Mouse (Mus musculus) monocyte, adult 5-6 weeks (primary cell): ENCODE results near the gene Itga7. TPM values are rescaled to one million over a fixed set of nuclear protein-coding genes. Genes with fewer than 3 reads are reported as not detected.

Experiments
- ATAC-seq: fragments of 153-309, 156-312 bp; replicated peaks from 2 replicates; pipeline ENCODE4 v1.8.0; 2017; ENCODE audit warnings: mild to moderate bottlenecking; ENCODE audit not compliant: low TSS enrichment, insufficient number of reproducible peaks, severe bottlenecking, poor library complexity, low FRiP score
- total RNA-seq: library from RNA; stranded (forward); fragments of 200-1000, 200-491, 200-594 nt; gene quantifications from 3 replicates; pipeline ENCODE4 v1.2.3, GENCODE M21; 2017

Gene Itga7
- 0.19 to 0.53 TPM in 2 of 3 replicates, not detected in the other for total RNA-seq

DNA sequence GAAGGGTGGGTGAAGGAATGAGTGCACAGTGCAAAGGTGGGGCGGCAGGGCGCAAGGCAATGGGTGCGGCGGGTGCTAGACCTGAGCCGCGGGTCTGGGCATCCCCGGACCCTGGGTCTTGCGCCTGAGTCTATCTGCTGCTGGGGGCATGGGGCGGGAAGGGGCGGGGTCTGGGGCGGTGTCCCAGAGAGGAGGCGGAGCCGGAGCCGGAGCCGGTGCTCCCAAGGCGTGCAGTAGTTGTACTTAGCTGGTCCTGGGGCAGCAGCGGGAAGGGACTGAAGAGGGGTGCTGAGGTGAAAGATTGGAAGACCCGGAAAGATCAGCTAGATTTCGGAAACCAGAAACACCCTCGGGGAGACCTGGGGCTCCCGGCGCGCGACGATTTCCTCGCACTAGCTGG is at the start of gene Itga7:
TSS of gene Itga7 (plus strand) at position 245 of the 400 bp plus-strand sequence.
- no peak for ATAC-seq

DNA sequence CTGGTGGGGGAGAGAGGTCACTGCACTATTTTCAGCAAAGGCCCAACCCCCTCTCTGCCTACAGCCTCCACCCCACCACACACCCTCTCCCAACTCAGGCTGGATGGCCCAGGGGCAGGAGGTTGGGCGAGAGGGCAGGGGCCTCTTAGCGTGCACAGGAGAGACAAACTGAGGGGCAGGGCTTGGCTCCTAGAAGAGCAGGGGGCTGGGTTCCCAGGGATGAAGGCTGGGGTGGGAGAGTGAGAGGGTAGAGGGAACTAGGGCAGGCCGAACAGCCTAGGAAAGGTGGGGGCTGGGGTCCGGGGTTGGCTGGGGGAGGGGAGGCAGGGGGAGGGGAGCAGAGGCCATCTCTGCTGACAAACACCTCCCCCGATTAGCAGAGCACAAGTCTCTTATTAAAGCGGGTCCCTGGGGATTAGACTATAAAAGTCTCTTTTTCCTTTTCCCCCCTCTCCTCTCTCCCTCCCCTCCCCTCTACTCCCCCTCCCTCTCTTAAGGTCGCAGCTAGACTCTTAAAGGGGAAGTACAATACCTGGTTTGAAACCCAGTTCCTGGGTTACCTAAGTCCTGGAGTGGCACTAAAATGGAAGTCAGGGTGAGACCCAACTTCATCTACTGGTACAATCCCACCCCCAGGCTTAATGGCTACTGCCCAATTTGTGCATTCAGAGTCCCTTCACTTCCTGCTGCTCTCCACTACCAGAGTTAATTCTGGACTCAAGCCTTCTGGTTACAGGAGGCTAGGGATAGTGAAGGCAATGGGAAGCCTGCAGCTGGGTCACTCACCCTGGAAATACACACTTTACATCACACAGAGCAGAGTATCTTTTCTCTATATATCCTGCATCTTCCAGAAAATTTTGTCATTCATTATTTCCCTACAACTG is 44.4 kb upstream of the Itga7 start:
- no peak for ATAC-seq

DNA sequence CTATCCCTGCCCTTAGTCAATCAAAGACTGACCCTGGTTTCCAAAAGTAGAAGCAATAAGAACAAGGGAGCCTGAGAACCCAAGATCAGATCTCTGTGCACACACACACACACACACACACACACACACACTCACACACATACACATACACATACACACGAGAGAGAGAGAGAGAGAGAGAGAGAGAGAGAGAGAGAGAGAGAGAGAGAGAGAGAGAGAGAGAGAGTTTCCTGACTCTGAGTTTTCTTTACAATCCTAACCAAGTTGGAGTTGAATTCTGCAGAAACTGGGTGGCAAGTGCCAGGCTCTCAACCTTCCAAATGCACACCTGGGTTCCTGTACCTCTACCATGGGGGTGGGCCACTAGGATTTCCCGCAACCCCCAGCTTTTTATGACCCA is 43.8 kb upstream of the Itga7 start:
- no peak for ATAC-seq

DNA sequence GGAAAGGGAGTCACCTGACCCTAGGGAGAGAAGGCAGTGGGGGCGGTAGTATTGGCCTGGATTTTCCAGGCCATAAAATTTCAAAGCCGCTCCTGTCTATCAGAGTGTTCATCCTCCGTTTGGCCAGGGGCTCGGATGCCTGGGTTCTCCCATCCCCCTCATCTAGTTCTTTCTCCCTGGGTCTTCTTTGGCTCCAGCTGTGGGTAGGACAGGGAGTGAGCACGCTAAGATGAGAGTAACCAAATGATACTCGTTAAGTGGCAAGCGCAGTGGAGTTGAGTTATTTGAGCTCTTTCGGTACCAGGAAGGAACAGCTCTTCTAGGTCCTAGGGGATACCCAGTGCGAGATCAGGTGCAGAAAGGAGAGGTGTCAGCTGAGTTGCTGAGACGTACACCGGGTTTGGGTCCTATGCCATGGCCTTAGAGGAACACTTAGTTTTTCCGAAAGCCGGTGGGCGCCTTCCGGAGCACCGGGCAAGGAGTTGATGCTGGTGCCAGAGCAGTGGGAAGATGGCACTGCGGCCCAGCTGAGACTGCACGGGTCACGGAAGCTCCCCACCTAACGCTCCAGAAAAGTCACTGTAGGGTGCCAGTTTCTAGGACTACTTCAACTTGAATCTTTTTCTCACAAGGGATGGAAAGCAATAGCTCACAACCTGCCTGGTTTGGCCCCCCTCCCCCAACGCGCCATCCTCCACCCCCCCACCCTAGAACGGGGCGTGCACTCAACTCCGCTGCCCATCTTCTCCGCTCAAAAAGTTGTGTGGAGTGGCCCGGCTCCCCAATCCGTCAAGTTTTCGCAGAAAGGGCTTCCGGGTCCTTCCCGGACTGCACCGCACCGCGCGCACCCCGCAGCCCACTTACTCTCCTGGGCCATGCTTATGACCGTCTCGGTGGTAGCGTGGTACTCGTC is 43.0 kb upstream of the Itga7 start:
- ATAC-seq, result no peak

DNA sequence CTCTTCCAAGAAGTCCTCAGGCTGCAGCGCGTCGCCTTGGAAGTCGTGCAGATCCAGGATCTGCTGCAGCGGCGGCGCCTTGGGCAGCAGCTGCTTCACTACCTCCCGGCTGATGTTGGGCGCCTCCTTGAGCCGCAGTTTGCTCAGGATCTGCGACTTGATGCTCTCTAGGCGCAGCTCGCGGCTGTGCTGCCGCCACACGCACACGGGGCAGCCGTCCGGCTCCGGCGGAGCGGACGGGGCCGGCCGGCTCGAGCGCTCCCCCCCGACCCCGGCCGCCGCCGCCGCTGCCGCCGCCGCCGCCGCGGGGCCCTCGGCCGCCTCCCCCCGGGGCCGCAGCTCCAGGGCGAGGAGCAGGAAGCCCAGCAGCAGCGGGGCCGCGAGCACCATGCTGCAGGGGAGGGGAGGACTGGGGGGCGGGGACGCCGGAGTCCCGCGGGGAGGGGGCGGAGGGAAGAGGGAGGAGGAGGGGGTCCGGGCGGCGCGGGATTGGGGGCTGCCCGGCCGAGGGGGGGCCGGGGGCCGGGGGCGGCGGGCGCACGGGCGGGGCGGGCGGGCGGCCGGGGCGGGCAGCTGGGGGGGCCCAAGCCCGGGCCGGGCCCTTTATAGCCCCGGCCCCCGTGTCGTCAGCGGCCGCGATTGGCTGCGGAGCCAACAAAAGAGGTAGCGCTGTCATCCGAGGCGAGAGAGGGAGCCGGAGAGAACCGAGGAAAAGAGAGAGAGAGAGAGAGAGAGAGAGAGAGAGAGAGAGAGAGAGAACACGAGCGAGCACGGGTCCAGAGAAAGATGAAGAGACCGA is 42.1 kb upstream of the Itga7 start, which contains the start of gene Gdf11:
TSS of gene Gdf11 (minus strand) at position 423 of the 799 bp plus-strand sequence.
- no peak for ATAC-seq

DNA sequence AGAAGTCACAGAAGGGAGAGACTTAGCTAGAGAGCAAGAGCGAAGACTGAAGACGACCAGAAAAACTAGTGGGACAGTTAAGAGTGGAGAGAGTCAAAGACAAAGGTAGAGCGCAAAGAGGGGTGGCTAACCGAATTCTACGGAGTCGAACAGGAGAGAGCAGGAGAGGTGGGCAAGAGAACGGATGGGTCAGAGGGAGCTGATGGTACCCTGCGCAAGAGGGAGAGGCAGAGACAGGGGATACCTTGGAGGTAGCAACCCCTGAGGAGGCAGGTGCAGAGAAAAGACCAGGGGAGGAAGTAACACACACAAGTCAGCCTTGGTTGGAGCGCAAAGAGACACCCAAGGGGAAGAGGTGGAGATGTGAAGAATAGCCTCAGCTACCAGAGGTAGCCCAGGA is 41.4 kb upstream of the Itga7 start:
- ATAC-seq, result no peak

DNA sequence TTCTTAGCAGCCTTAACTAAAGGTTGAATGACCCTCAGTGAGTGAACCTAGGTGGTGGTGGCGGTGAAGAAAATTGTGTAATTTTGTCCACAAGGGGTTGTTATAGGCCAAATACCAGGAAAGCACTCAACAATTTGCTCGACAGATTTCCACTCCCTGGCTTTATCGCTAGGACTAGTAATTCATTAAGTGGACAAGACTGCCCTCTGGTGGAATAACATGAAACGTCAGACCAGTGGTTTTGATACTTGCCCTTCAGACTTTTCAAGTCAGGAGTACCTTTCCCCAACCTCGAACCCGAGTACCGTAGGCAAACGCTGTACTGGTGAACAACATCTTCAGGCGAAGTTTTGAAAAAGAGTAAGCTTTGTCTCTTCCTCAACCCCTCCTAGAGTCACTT is 38.2 kb upstream of the Itga7 start:
- ATAC-seq, result peak; percentile 52

DNA sequence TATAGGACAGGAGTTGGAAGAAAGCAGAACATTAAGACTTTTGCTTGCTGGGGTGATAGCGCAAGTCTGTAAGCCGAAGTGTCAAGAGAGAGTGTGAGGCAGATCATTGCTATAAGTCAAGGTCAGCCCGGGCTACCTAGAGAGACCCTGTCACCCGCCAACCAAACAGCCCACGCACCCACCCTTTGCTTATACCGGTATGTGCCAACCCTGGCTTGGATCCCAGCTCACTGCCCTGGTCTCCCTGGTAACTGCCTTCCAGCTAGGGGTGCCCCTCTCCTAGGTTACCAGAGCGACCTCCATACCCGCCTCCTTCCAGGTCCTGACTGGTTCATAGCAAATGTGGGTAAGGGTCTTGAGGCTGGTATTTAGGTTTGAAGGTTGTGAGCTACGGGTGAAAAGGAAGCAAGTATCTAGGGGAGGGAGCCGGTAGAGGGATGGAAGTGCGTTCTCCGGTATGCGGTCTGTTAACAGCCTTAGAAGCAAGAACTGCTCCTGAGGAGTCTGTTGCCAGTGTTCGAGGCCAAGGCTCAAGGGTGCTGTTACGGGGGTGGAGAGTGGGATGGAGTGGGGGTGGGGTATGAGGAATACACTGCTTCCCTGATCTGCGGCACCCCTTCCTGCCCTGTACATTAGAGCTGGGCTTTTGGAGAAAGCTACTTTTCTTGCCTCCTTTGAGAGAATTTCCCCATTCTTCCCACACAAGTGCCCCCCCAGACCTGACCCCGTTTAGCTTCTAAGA is 37.5 kb upstream of the Itga7 start:
- no peak for ATAC-seq

DNA sequence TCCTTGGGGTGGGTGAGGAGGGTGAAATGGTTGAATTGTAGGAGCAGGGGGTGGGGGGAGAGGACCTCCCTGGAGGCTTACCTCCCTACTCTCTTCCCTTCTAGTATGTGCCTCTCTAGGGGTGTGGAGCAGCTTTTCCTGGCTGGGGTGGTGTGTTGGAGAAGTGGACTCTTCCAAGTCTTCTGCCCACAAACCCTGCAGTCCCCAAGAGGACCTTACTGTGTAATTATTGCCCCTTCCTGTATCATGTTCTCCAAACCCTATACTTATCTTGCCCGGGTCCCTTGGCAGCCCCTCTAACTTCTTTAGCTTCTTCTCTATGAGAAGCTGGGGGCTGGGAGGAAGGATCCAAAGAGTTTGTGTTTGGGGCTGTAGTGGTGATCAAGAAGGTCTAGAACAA is 36.8 kb upstream of the Itga7 start:
- no peak for ATAC-seq

DNA sequence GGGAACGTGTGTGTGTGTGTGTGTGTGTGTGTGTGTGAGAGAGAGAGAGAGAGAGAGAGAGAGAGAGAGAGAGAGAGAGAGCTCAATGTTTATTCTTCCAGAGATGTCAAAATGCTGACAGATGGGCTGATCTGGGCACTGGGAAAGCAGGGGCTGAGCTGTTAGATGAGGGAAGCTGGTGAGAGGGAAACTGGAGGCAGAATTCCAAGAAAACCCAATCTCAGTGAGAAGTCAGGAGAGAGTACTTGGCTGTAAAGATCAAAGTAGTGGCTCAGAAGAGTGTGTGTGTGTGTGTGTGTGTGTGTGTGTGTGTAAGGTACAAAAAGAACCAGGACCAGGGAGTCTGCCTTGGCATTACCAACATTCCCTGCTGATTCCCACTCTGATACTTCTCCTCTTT is 36.1 kb upstream of the Itga7 start:
- ATAC-seq, result no peak

DNA sequence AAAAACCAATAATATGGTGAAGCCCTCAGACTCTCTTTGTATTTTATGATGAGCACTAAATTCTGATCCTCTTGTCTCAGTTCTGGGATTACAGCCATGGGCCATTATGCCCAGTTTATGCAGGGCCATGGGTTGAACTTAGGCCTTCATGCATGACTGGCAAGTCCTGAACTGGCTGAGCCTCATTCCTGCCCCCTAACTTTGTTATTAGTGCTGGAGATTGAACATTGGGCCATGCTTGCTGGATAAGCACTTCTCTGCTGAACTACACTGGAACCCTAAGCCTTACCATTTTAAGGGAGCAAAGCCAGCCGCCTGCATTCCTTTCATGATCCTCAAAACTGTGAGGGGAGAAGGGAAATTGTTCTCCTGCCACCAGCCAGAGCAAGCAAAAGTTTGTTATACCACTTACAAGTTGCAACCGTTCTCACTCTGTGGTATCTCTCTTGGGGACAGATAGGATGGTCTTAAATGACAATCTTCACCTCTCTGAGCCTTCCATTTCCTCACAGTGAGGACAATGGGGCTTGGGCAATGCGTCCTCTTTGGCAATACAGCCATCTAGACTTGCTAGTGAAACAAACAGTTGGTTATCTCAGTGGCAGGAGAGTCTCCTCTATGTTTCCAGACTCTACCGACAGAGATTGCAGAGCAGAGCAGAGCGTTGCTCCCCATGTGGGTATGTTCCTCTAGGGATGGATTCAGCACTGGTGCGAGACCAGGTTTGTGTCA is 33.7 kb upstream of the Itga7 start:
- ATAC-seq, result no peak

DNA sequence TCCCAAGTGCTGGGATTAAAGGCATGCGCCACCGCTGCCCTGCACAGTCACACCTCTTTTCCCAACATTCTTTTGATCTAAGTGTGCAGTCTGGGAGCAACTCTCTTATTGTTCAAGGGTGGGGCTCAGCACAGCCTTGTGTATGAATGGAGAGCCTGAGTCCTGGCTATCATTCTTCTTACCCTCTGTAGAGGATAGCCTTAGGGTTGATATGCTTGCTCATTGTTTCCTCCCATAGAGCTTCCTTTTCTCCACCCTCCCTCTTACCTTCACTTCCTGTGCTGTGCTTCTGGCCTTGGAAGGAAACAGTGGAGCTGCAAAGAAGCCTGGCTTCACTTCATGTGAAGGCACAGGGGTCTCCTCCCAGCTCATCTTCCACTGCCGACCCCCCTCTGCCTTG is 32.9 kb upstream of the Itga7 start, which contains the start of gene Cd63:
TSS of gene Cd63 (plus strand) at position 292 of the 400 bp plus-strand sequence.
- ATAC-seq, result no peak

DNA sequence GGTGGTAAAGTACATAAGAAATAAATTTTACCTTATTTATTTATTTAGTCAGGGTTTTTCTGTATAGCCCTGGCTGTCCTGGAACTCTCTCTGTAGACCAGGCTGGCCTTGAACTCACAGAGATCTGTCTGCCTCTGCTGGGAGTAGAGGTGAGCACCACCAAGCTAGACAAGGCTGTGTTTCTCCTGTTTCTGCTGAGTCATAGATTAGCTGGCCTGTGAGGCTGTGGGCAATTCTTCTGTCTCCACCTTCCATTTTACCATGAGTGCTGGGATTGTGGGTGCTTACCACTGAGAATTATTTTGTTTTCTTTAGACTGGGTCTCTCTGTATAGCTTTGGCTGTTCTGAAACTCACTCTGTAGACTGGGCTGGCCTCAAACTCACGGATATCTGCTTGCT is 32.2 kb upstream of the Itga7 start:
- ATAC-seq, result no peak

DNA sequence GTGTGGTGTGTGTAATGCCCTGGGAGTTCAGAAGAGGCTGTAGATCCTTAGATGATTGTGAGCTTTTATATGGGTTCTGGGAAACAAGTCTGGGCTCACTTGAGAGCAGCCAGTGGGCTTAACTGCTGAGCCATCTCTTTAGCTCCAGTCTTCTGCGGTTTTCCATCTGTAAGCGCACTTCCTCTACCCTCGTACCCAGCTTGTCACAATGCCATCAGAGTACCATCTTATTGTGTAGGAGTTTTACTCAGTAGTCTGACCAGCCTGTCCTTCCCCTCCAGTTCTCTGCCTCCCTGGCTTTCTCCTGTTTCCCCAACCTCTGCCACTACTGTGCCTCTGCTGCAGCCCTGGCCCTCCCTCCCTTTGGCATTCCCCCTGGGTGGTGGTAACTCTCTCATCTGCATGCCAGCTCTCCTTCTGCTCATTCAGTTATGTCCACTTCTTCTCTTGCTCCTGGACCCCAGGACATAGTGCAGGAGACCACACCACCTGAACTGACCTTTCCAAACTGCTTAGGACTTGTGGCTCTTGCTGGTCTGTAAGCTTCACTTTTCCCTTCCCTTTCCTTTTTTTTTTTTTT is 31.1 kb upstream of the Itga7 start:
- ATAC-seq, result no peak

DNA sequence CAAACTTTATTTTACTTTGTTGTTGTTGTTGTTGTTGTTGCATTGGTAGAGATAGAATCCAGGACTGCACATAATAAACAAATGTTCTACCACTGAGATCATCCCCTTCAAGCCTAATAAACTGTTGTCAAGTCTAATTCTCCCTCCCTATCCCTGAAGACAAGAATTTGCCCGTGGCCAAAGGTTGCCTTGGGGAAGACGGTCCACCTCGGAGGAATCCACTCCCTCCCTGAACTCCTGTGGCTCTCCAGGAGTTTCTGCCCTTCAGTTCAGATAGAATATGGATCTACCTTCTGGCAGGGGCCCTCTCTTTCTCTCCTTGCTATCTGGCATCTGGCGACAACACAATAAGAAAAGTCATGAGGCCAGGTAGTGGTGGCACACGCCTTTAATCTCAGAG is 28.8 kb upstream of the Itga7 start:
- no peak for ATAC-seq

DNA sequence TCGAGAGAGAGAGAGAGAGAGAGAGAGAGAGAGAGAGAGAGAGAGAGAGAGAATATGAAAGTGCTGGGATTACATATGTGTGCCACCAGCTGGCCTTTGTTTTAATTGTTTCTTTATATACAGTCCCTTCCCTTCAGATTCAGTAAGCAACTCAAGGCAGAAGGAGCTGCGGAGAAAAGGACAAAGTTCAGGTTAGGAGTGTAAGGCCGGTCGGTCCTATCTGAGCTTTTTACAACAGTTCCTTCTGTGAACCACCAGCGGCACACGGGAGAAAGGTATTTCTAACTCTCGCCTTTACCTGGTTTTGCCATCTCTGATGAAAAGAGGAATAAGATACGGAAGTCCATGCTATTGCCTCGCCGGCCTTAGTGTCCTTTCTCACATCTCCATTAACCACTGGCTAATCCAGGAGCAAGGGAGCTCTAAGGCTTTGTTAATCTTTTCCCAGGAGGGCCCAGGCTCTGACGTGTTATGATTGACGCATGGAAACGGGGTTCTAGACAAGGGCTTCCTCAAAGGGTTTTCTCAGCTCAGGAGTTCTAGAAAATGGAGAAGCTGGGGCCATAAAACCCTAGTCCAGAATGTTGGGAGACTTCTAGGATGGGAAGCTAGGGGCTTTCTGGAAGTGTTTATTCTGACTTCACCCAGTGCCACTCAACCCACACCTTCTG is 24.7 kb upstream of the Itga7 start:
- ATAC-seq, result no peak

DNA sequence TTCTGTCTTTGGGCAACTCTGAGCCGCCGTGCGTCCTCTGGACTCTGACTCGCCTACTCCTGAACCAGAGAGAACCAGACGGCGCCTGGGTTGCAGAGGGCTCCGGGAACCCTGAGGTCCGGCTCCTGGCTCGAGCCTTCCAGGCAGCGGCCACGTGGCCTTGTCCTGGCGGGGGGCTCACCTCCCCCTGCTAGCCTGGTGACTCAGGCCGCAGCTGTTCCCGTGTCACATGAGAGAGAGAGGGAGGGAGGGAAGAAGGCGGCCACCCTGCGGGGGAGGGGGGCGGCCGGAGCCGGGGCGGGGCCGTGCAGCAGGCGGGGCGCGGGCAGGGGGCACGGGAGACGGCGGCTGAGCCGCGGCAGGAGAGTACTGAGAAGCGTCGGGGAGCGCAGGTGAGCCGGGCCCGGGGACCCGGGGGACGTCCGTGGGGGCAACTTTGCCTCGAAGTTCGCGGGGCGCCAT is 24.0 kb upstream of the Itga7 start:
- no peak for ATAC-seq
